Comparison of ENCODE assay signal across 22 mouse cellular contexts in genomic region chr14:99336598-99336997, GRCm38 (mm10).
"Had no signal": no experiment of that assay in that cellular context is flagged by ENCODE, and none has a peak within 500 bp of the region (broad histone marks: within the 10 kb centered on the region; RNA-seq: fewer than 3 reads in every experiment).

No protein-coding gene starts in this region.

- H3K36me3 ChIP-seq: heart, embryonic 10.5 days; heart, embryonic 13.5 days; heart, embryonic 15.5 days; hindbrain, embryonic 13.5 days; hindbrain, embryonic 15.5 days; limb, embryonic 10.5 days; limb, embryonic 12.5 days had no signal

- H3K27me3 ChIP-seq: heart, embryonic 13.5 days; heart, embryonic 15.5 days; hindbrain, embryonic 13.5 days; hindbrain, embryonic 15.5 days; limb, embryonic 12.5 days had no signal

- ATAC-seq: hindbrain, postnatal 0 days; intestine, embryonic 16.5 days had no signal

- H3K9me3 ChIP-seq: heart, embryonic 10.5 days; heart, embryonic 13.5 days; heart, embryonic 15.5 days; hindbrain, embryonic 13.5 days; hindbrain, embryonic 15.5 days; limb, embryonic 10.5 days; limb, embryonic 12.5 days had no signal

- H3K4me3 ChIP-seq: gastrocnemius, adult 2 months; heart, embryonic 10.5 days; heart, embryonic 13.5 days; heart, embryonic 15.5 days; hindbrain, embryonic 13.5 days; hindbrain, embryonic 15.5 days; left cerebral cortex, adult 2 months; limb, embryonic 10.5 days; limb, embryonic 12.5 days had no signal

- H3K9ac ChIP-seq: heart, embryonic 13.5 days; heart, embryonic 15.5 days; hindbrain, embryonic 13.5 days; hindbrain, embryonic 15.5 days; limb, embryonic 12.5 days had no signal

- DNase-seq: gastrocnemius, adult 2 months; gastrocnemius, postnatal 10 days; gastrocnemius, postnatal 25 days; heart, adult 18-20 months; heart, postnatal 14 days; heart, postnatal 36 days; kidney, adult 18-20 months; kidney, adult 8-10 months; kidney, postnatal 14 days; kidney, postnatal 36 days; liver had no signal

- H3K27ac ChIP-seq: gastrocnemius, adult 2 months; heart, embryonic 10.5 days; heart, embryonic 13.5 days; heart, embryonic 15.5 days; hindbrain, embryonic 13.5 days; hindbrain, embryonic 15.5 days; hindbrain, postnatal 0 days; kidney, postnatal 0 days; left cerebral cortex, adult 2 months; limb, embryonic 10.5 days; limb, embryonic 12.5 days had no signal

- H3K4me1 ChIP-seq: heart, embryonic 15.5 days; hindbrain, embryonic 15.5 days; limb, embryonic 10.5 days; limb, embryonic 12.5 days had no signal

- H3K4me2 ChIP-seq: heart, embryonic 13.5 days; heart, embryonic 15.5 days; hindbrain, embryonic 13.5 days; hindbrain, embryonic 15.5 days; limb, embryonic 12.5 days had no signal
